Mouse (Mus musculus) kidney, adult 2 months (tissue): ENCODE measurements at regions not wholly inside any gene's neighbourhood (a gene's known extent, or its start where the extent isn't known, plus 50 kb on each side); places are given as distances from the start of the nearest gene placed in this dataset.

ENCODE experiments used
- CTCF ChIP-seq: fragments of 200-500 bp; conservative IDR thresholded peaks from 2 replicates; pipeline ENCODE4 v1.5.1; 2011; ENCODE audit warnings: low read depth, mild to moderate bottlenecking, control low read depth, low read length, moderate library complexity, mixed read lengths; ENCODE audit not compliant: insufficient read depth, insufficient read length
- POLR2A ChIP-seq: fragments of 200-500 bp; IDR thresholded peaks from one replicate; pipeline ENCODE4 v1.6.1; 2011; ENCODE audit warnings: low read depth, low read length, control low read depth

- TF ChIP-seq POLR2A (no peak), CTCF (no peak)
These were observed 120.6 kb upstream of the Chmp2b start for GRCm38 (mm10) chr16:65683089-65683488.
